Mouse (Mus musculus): ENCODE data around the gene Slc25a3. TPM values are rescaled to one million over a fixed set of nuclear protein-coding genes. Genes with fewer than 3 reads are reported as not detected.
A peak's percentile ranks its signal among the peaks of the same experiment; 100 is the strongest.

Slc25a3 gene
- polyA plus RNA-seq (2014; fragmentation: Nextera tagmentation; extraction: Ambion mirVana), result 1,147 and 1,166 TPM in 2 replicates

GRCm38 (mm10) chr10:91123828-91124822 is at the start of gene Slc25a3:
TSS of gene Slc25a3 (minus strand) at chr10:91124059.
- Histone ChIP-seq H3K4me1 (ENCODE audit: control insufficient read depth in 2 of 2, insufficient read depth in 2 of 2, low read length in 2 of 2) (peaks cover 7 to 21% of the 10 kb centered on the region in 2 experiments), H3K27me3 (ENCODE audit: control insufficient read depth, insufficient read depth, low read length) (no peaks in the 10 kb centered on the region), H3K36me3 (ENCODE audit: control insufficient read depth, insufficient read depth, low read length) (peaks cover 35% of the 10 kb centered on the region), H3K4me3 (ENCODE audit: control insufficient read depth in 1 of 2, insufficient read depth in 1 of 2, low read depth in 1 of 2, low read length in 2 of 2) (peak within 1 kb of the TSS; percentile 93 to 96), H3K9me3 (ENCODE audit: control insufficient read depth, low read length) (no peaks in the 10 kb centered on the region), H3K4me2 (ENCODE audit: low read length) (peak within 1 kb of the TSS; percentile 81), H3K27ac (replicated peaks in 1 of 2; ENCODE audit: control insufficient read depth in 1 of 2, insufficient read depth in 1 of 2, low read depth in 2 of 2, low read length in 2 of 2) (peak within 1 kb of the TSS; percentile 87 to 97), H3K9ac (ENCODE audit: low read length) (peak within 1 kb of the TSS; percentile 99)
- WGBS, result 9% methylated on average over 54 of the region's 59 CpGs
- peak; percentile 99 for ATAC-seq (ENCODE audit: insufficient number of reproducible peaks, insufficient read depth, low FRiP score, low read depth)

- WGBS, result 82% methylated on average over 14 of the region's 14 CpGs
- Histone ChIP-seq H3K27ac (replicated peaks in 1 of 2; ENCODE audit: control insufficient read depth in 1 of 2, insufficient read depth in 1 of 2, low read depth in 2 of 2, low read length in 2 of 2) (peak overlapping the region; percentile 96 to 98), H3K36me3 (ENCODE audit: control insufficient read depth, insufficient read depth, low read length) (no peaks in the 10 kb centered on the region; the same call in 1 of the 2 replicates), H3K9me3 (ENCODE audit: control insufficient read depth, low read length) (no peaks in the 10 kb centered on the region), H3K4me1 (ENCODE audit: control insufficient read depth in 2 of 2, insufficient read depth in 2 of 2, low read length in 2 of 2) (peaks cover 12 to 23% of the 10 kb centered on the region in 2 experiments), H3K27me3 (ENCODE audit: control insufficient read depth, insufficient read depth, low read length) (no peaks in the 10 kb centered on the region), H3K4me2 (ENCODE audit: low read length) (peak overlapping the region; percentile 68), H3K9ac (ENCODE audit: low read length) (peak overlapping the region; percentile 84), H3K4me3 (ENCODE audit: control insufficient read depth in 1 of 2, insufficient read depth in 1 of 2, low read depth in 1 of 2, low read length in 2 of 2) (peak overlapping the region in 1 of 2 experiments; percentile 95; a peak in 3 of 4 replicates)
- no peak for ATAC-seq (ENCODE audit: insufficient number of reproducible peaks, insufficient read depth, low FRiP score, low read depth)
Measured at GRCm38 (mm10) chr10:91172329-91173100, 48.7 kb upstream of the Slc25a3 start.

- no peaks in the 10 kb centered on the region for H3K9me3 ChIP-seq (ENCODE audit: control insufficient read depth, low read length)
- H3K4me1 ChIP-seq (ENCODE audit: control insufficient read depth in 2 of 2, insufficient read depth in 2 of 2, low read length in 2 of 2), result peaks cover 12 to 24% of the 10 kb centered on the region in 2 experiments; a peak in 3 of 4 replicates
- peak overlapping the region; percentile 95 for H3K4me3 ChIP-seq (ENCODE audit: control insufficient read depth in 1 of 2, insufficient read depth in 1 of 2, low read depth in 1 of 2, low read length in 2 of 2)
- H3K36me3 ChIP-seq (ENCODE audit: control insufficient read depth, insufficient read depth, low read length), result no peaks in the 10 kb centered on the region; the same call in 1 of the 2 replicates
- peak overlapping the region; percentile 100 for H3K9ac ChIP-seq (ENCODE audit: low read length)
- peak overlapping the region; percentile 68 for H3K4me2 ChIP-seq (ENCODE audit: low read length)
- ATAC-seq (ENCODE audit: insufficient number of reproducible peaks, insufficient read depth, low FRiP score, low read depth), result peak; percentile 95
- no peaks in the 10 kb centered on the region for H3K27me3 ChIP-seq (ENCODE audit: control insufficient read depth, insufficient read depth, low read length)
- under 1% methylated on average over 67 of the region's 68 CpGs for WGBS
- H3K27ac ChIP-seq (replicated peaks in 1 of 2; ENCODE audit: control insufficient read depth in 1 of 2, insufficient read depth in 1 of 2, low read depth in 2 of 2, low read length in 2 of 2), result peak overlapping the region; percentile 97 to 98
Measured at GRCm38 (mm10) chr10:91171455-91172328, 47.8 kb upstream of the Slc25a3 start.

- ATAC-seq (ENCODE audit: insufficient number of reproducible peaks, insufficient read depth, low FRiP score, low read depth), result peak; percentile 31
- H3K27me3 ChIP-seq (ENCODE audit: control insufficient read depth, insufficient read depth, low read length), result no peaks in the 10 kb centered on the region
- H3K36me3 ChIP-seq (ENCODE audit: control insufficient read depth, insufficient read depth, low read length), result no peaks in the 10 kb centered on the region; the same call in 1 of the 2 replicates
- no peaks in the 10 kb centered on the region for H3K9me3 ChIP-seq (ENCODE audit: control insufficient read depth, low read length)
- H3K27ac ChIP-seq (replicated peaks in 1 of 2; ENCODE audit: control insufficient read depth in 1 of 2, insufficient read depth in 1 of 2, low read depth in 2 of 2, low read length in 2 of 2), result peak overlapping the region; percentile 97 to 98
- peak overlapping the region; percentile 100 for H3K9ac ChIP-seq (ENCODE audit: low read length)
- 1% methylated on average over 57 of the region's 59 CpGs for WGBS
- H3K4me2 ChIP-seq (ENCODE audit: low read length), result peak overlapping the region; percentile 68
- H3K4me1 ChIP-seq (ENCODE audit: control insufficient read depth in 2 of 2, insufficient read depth in 2 of 2, low read length in 2 of 2), result peaks cover 12 to 29% of the 10 kb centered on the region in 2 experiments; a peak in 3 of 4 replicates
- peak overlapping the region; percentile 95 for H3K4me3 ChIP-seq (ENCODE audit: control insufficient read depth in 1 of 2, insufficient read depth in 1 of 2, low read depth in 1 of 2, low read length in 2 of 2)
Measured at GRCm38 (mm10) chr10:91171041-91171440, 47.2 kb upstream of the Slc25a3 start.

GRCm38 (mm10) chr10:91170143-91170941 is 46.5 kb upstream of the Slc25a3 start:
- no peaks in the 10 kb centered on the region for H3K27me3 ChIP-seq (ENCODE audit: control insufficient read depth, insufficient read depth, low read length)
- under 1% methylated on average over 44 of the region's 50 CpGs for WGBS
- peak; percentile 40; the same call in 1 of the 2 replicates for ATAC-seq (ENCODE audit: insufficient number of reproducible peaks, insufficient read depth, low FRiP score, low read depth)

GRCm38 (mm10) chr10:91169414-91170065 is 45.7 kb upstream of the Slc25a3 start:
- peak overlapping the region in 1 of 2 experiments; percentile 98; a peak in 2 of 4 replicates for H3K27ac ChIP-seq (replicated peaks in 1 of 2; ENCODE audit: control insufficient read depth in 1 of 2, insufficient read depth in 1 of 2, low read depth in 2 of 2, low read length in 2 of 2)
- H3K9me3 ChIP-seq (ENCODE audit: control insufficient read depth, low read length), result no peaks in the 10 kb centered on the region
- H3K4me3 ChIP-seq (ENCODE audit: control insufficient read depth in 1 of 2, insufficient read depth in 1 of 2, low read depth in 1 of 2, low read length in 2 of 2), result peak overlapping the region; percentile 95
- H3K9ac ChIP-seq (ENCODE audit: low read length), result peak overlapping the region; percentile 100
- WGBS, result 31% methylated on average over 17 of the region's 17 CpGs
- no peak for ATAC-seq (ENCODE audit: insufficient number of reproducible peaks, insufficient read depth, low FRiP score, low read depth)
- no peaks in the 10 kb centered on the region for H3K27me3 ChIP-seq (ENCODE audit: control insufficient read depth, insufficient read depth, low read length)
- peak overlapping the region; percentile 68 for H3K4me2 ChIP-seq (ENCODE audit: low read length)
- peaks cover 12 to 29% of the 10 kb centered on the region in 2 experiments; a peak in 3 of 4 replicates for H3K4me1 ChIP-seq (ENCODE audit: control insufficient read depth in 2 of 2, insufficient read depth in 2 of 2, low read length in 2 of 2)
- H3K36me3 ChIP-seq (ENCODE audit: control insufficient read depth, insufficient read depth, low read length), result peaks cover 12% of the 10 kb centered on the region

More at GRCm38 (mm10) chr10:91170143-91170941, 46.5 kb upstream of the Slc25a3 start:
- no peaks in the 10 kb centered on the region for H3K9me3 ChIP-seq (ENCODE audit: control insufficient read depth, low read length)
- H3K9ac ChIP-seq (ENCODE audit: low read length), result peak overlapping the region; percentile 100
- H3K4me1 ChIP-seq (ENCODE audit: control insufficient read depth in 2 of 2, insufficient read depth in 2 of 2, low read length in 2 of 2), result peaks cover 12 to 29% of the 10 kb centered on the region in 2 experiments; a peak in 3 of 4 replicates
- H3K4me3 ChIP-seq (ENCODE audit: control insufficient read depth in 1 of 2, insufficient read depth in 1 of 2, low read depth in 1 of 2, low read length in 2 of 2), result peak overlapping the region; percentile 95
- peak overlapping the region; percentile 97 to 98 for H3K27ac ChIP-seq (replicated peaks in 1 of 2; ENCODE audit: control insufficient read depth in 1 of 2, insufficient read depth in 1 of 2, low read depth in 2 of 2, low read length in 2 of 2)
- peak overlapping the region; percentile 68 for H3K4me2 ChIP-seq (ENCODE audit: low read length)
- H3K36me3 ChIP-seq (ENCODE audit: control insufficient read depth, insufficient read depth, low read length), result peaks cover 4% of the 10 kb centered on the region

Data from heart, embryonic 14.5 days (tissue).